Mouse (Mus musculus): ENCODE data around the gene Pkd1. TPM values are rescaled to one million over a fixed set of nuclear protein-coding genes. Genes with fewer than 3 reads are reported as not detected.

Gene Pkd1
- polyA plus RNA-seq (2015; fragmentation: Nextera tagmentation; extraction: Ambion mirVana), result 24.7 and 30.2 TPM in 2 replicates

DNA sequence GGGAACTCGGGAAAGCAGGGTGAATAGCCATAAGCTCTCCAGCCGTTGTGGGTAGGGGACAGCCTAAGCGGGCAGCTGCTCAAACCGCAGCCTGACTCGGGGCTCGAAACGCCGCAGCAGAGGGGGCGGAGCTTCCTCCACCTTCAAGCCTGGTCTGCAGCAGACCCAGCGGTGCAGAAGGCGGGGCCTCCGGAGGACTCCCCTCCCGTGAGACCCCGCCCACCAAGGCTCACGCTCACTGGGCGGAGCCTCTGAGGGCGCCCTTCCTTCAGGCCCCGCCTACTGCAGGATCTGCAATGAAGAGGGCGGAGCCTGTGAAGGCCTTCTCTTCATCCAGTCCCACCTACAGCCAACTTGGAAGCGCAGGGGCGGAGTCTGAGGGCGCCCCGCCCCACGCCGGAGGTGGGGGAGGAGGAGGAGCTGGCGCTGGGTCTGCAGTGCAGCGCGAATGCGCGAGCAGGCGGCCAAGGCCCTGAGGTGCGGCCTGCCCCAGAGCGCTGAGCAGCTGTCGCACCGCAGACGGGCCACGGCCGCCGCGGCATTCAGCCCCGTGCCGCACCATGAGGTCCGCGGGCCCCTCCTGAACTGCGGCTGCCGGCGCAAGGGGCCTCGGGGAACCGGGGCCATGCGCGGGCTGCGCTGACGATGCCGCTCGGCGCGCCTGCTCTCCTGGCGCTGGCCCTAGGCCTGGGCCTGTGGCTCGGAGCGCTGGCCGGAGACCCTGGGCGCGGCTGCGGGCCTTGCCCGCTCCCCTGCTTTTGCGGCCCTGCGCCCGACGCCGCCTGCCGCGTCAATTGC is at the start of gene Pkd1:
Pkd1 (plus strand) TSS at position 217 of the 798 bp plus-strand sequence.
- peak; percentile 96 for ATAC-seq (ENCODE audit: borderline replicate concordance, extremely low read depth, low FRiP score, low TSS enrichment)
- Histone ChIP-seq H3K36me3 (no peaks in the 10 kb centered on the region), H3K27ac (peak within 1 kb of the TSS; percentile 93), H3K4me2 (peak within 1 kb of the TSS; percentile 86), H3K4me3 (peak within 1 kb of the TSS; percentile 68), H3K27me3 (no peaks in the 10 kb centered on the region), H3K9ac (peak within 1 kb of the TSS; percentile 76), H3K9me3 (no peaks in the 10 kb centered on the region), H3K4me1 (peaks cover 37% of the 10 kb centered on the region)
- WGBS, result under 1% methylated on average over 66 of the region's 72 CpGs

DNA sequence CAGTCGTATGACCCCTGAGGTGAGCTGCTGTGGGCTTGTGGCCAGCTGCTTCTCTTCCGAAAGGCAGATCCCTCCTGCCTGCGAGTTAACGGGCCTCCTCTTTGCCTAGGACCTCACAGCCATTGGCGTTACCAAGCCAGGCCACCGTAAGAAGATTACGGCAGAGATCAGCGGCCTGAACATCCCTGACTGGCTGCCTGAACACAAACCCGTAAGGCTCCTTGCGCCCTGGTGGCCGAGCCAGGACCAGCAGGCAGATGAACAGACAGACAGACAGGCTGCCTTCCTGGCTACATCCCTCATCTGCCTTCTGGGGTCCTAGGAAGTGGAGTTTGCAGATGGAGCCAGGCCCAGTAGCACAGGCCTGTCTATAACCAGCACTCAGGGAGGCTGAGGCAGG is 47.4 kb upstream of the Pkd1 start:
- no peaks in the 10 kb centered on the region for H3K9me3 ChIP-seq
- no peak overlapping the region for H3K4me2 ChIP-seq
- H3K36me3 ChIP-seq, result no peaks in the 10 kb centered on the region
- H3K4me1 ChIP-seq, result peaks cover 4% of the 10 kb centered on the region; the same call in 1 of the 2 replicates
- no peak overlapping the region for H3K9ac ChIP-seq
- 40% methylated on average over 11 of the region's 11 CpGs for WGBS
- H3K4me3 ChIP-seq, result no peak overlapping the region
- H3K27ac ChIP-seq, result no peak overlapping the region
- ATAC-seq (ENCODE audit: borderline replicate concordance, extremely low read depth, low FRiP score, low TSS enrichment), result no peak
- no peaks in the 10 kb centered on the region for H3K27me3 ChIP-seq

DNA sequence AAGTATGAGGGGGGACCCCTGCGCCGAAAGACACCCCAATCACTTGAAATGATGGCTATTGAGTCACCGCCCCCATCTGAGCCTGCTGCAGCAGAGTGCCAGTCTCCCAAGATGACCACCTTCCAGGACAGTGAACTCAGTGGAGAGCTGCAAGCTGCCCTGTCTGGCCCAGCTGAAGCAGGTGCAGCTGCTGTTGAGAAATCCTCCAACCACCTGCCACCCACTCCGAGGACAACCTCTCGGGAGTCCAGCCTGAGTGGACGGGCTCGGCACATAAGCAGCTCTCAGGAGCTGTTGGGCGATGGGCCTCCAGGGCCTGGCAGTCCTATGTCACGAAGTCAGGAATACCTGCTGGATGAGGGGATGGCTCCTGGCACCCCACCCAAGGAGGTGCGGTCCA is 45.5 kb upstream of the Pkd1 start:
- no peaks in the 10 kb centered on the region for H3K27me3 ChIP-seq

GRCm38 (mm10) chr17:24505286-24505955 is 44.2 kb upstream of the Pkd1 start:
- Histone ChIP-seq H3K27me3 (no peaks in the 10 kb centered on the region), H3K9me3 (no peaks in the 10 kb centered on the region), H3K4me3 (no peak overlapping the region), H3K27ac (no peak overlapping the region), H3K4me1 (peaks cover 4% of the 10 kb centered on the region; the same call in 1 of the 2 replicates), H3K4me2 (no peak overlapping the region), H3K9ac (no peak overlapping the region), H3K36me3 (peaks cover 25% of the 10 kb centered on the region)
- ATAC-seq (ENCODE audit: borderline replicate concordance, extremely low read depth, low FRiP score, low TSS enrichment), result no peak
- 89% methylated on average over 30 of the region's 30 CpGs for WGBS

More for the DNA sequence above, 45.5 kb upstream of the Pkd1 start:
- ATAC-seq (ENCODE audit: borderline replicate concordance, extremely low read depth, low FRiP score, low TSS enrichment), result no peak
- no peak overlapping the region for H3K27ac ChIP-seq
- H3K4me1 ChIP-seq, result peaks cover 4% of the 10 kb centered on the region; the same call in 1 of the 2 replicates
- WGBS, result 83% methylated on average over 10 of the region's 10 CpGs
- no peak overlapping the region for H3K4me3 ChIP-seq
- no peaks in the 10 kb centered on the region for H3K9me3 ChIP-seq
- no peak overlapping the region for H3K4me2 ChIP-seq
- H3K36me3 ChIP-seq, result peaks cover 12% of the 10 kb centered on the region
- no peak overlapping the region for H3K9ac ChIP-seq

GRCm38 (mm10) chr17:24506332-24507070 is 43.1 kb upstream of the Pkd1 start:
- H3K4me3 ChIP-seq, result no peak overlapping the region
- ATAC-seq (ENCODE audit: borderline replicate concordance, extremely low read depth, low FRiP score, low TSS enrichment), result 0 out of 2 replicates have a peak, but pooled peaks have one; percentile 2
- H3K27me3 ChIP-seq, result no peaks in the 10 kb centered on the region
- H3K4me1 ChIP-seq, result peaks cover 4% of the 10 kb centered on the region; the same call in 1 of the 2 replicates
- 0 out of 2 replicates have a peak overlapping the region, but pooled peaks have one; percentile 4 for H3K9ac ChIP-seq
- WGBS, result 25% methylated on average over 36 of the region's 36 CpGs
- H3K9me3 ChIP-seq, result no peaks in the 10 kb centered on the region
- H3K4me2 ChIP-seq, result peak overlapping the region; percentile 41
- no peak overlapping the region for H3K27ac ChIP-seq
- peaks cover 36% of the 10 kb centered on the region for H3K36me3 ChIP-seq

DNA sequence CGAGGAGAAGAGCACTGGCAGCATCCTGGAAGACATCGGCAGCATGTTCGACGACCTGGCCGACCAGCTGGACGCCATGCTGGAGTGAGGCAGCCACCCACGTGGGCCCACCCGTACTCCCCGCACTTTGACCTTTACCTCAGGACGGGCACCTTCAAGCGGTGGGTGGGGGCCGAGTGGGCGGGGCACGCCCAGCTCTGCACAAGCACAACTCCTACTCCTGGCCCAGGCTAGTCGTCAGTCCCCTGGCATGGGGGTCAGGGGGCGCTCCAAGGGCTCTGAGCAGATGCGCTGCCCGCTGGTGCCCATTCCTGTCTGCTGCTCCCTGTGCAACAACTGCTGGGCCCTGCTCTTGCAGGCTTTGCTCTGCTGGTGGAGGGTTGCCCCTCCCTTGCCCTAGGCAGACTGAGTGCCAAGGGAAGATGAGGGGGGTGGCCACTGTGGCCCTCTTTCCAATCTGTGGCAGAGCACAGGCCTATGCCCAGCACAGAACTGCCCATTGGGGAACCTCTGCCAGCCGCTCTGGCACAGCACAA is 42.4 kb upstream of the Pkd1 start:
- Histone ChIP-seq H3K36me3 (peaks cover 43% of the 10 kb centered on the region), H3K27ac (no peak overlapping the region), H3K9me3 (no peaks in the 10 kb centered on the region), H3K4me3 (no peak overlapping the region), H3K4me2 (no peak overlapping the region), H3K27me3 (no peaks in the 10 kb centered on the region), H3K4me1 (peaks cover 4% of the 10 kb centered on the region; the same call in 1 of the 2 replicates), H3K9ac (no peak overlapping the region)
- WGBS, result 47% methylated on average over 19 of the region's 19 CpGs
- 0 out of 2 replicates have a peak, but pooled peaks have one; percentile 4 for ATAC-seq (ENCODE audit: borderline replicate concordance, extremely low read depth, low FRiP score, low TSS enrichment)

GRCm38 (mm10) chr17:24507806-24508460 is 41.7 kb upstream of the Pkd1 start:
- H3K4me3 ChIP-seq, result no peak overlapping the region
- H3K27me3 ChIP-seq, result no peaks in the 10 kb centered on the region
- peaks cover 43% of the 10 kb centered on the region for H3K36me3 ChIP-seq
- no peak overlapping the region for H3K4me2 ChIP-seq
- H3K4me1 ChIP-seq, result peaks cover 4% of the 10 kb centered on the region; the same call in 1 of the 2 replicates
- H3K27ac ChIP-seq, result no peak overlapping the region
- H3K9ac ChIP-seq, result no peak overlapping the region
- H3K9me3 ChIP-seq, result no peaks in the 10 kb centered on the region
- 77% methylated on average over 12 of the region's 12 CpGs for WGBS
- no peak for ATAC-seq (ENCODE audit: borderline replicate concordance, extremely low read depth, low FRiP score, low TSS enrichment)

GRCm38 (mm10) chr17:24513609-24514008 is 36.0 kb upstream of the Pkd1 start:
- 41% methylated on average over 5 of the region's 5 CpGs for WGBS
- H3K4me1 ChIP-seq, result no peaks in the 10 kb centered on the region
- H3K4me2 ChIP-seq, result peak overlapping the region; percentile 45
- H3K36me3 ChIP-seq, result peaks cover 66% of the 10 kb centered on the region
- no peaks in the 10 kb centered on the region for H3K27me3 ChIP-seq
- no peak for ATAC-seq (ENCODE audit: borderline replicate concordance, extremely low read depth, low FRiP score, low TSS enrichment)
- peak overlapping the region; percentile 22 for H3K4me3 ChIP-seq
- H3K9me3 ChIP-seq, result no peaks in the 10 kb centered on the region
- peak overlapping the region; percentile 20 for H3K9ac ChIP-seq
- H3K27ac ChIP-seq, result peak overlapping the region; percentile 76; the same call in 1 of the 2 replicates

GRCm38 (mm10) chr17:24514270-24515257 is 35.1 kb upstream of the Pkd1 start:
- no peak for ATAC-seq (ENCODE audit: borderline replicate concordance, extremely low read depth, low FRiP score, low TSS enrichment)
- H3K4me2 ChIP-seq, result peak overlapping the region; percentile 45
- H3K4me3 ChIP-seq, result peak overlapping the region; percentile 22
- no peaks in the 10 kb centered on the region for H3K27me3 ChIP-seq
- peaks cover 59% of the 10 kb centered on the region for H3K36me3 ChIP-seq
- peak overlapping the region; percentile 76 for H3K27ac ChIP-seq
- no peaks in the 10 kb centered on the region for H3K9me3 ChIP-seq
- H3K9ac ChIP-seq, result peak overlapping the region; percentile 20
- WGBS, result 77% methylated on average over 24 of the region's 24 CpGs
- no peaks in the 10 kb centered on the region for H3K4me1 ChIP-seq

- Histone ChIP-seq H3K27ac (no peak overlapping the region), H3K4me3 (no peak overlapping the region), H3K4me2 (no peak overlapping the region), H3K4me1 (peaks cover 7% of the 10 kb centered on the region), H3K9me3 (no peaks in the 10 kb centered on the region), H3K9ac (no peak overlapping the region), H3K36me3 (peaks cover 24% of the 10 kb centered on the region), H3K27me3 (no peaks in the 10 kb centered on the region)
- ATAC-seq (ENCODE audit: borderline replicate concordance, extremely low read depth, low FRiP score, low TSS enrichment), result no peak
- WGBS, result 73% methylated on average over 4 of the region's 4 CpGs
These were observed 29.2 kb upstream of the Pkd1 start for GRCm38 (mm10) chr17:24520450-24520849.
